Mouse (Mus musculus): ENCODE measurements around the gene Grhl1.

DNA sequence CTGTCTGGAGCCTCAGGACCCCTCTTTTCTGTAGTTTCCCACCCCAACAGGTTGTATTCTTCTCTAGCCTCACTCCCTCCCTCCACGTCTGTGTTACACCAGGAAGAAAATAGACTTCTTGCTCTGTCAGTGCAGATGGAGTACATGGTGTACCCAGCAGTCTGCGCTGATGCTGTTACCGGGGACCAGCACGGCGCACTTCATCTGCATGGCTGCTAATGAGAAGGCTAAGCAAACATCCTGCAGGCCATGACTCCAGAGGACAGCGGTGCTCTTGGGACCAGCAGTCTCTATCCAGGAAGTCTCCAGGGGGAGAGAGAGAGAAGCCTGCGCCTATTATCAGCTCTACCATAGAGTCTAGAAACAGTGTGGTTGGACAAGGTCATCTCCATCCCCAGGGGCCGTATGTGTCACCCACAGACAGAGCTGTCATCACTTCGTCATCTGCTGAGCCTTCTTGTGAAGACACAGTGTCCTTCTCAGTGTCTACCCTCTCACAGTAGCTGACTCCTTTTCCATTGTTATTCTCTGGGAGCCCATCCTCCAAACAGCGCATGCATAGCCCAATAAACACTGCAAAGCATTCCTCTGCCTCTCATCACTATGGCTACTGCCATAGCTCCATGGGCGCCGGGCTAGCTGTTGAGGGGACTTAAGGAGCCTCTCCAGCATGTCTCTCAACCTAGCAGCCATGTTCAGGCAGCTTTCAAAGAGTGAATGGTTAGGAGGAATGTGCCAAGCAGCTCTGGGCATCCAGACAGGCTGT, 51.6 kb downstream of the Grhl1 start:
- TF ChIP-seq CTCF (IDR thresholded peaks at IDR 0.05; ENCODE audit: low read depth), result no peak
- no peak for TF ChIP-seq EP300 (IDR thresholded peaks at IDR 0.05; ENCODE audit: low read depth)
